Mouse (Mus musculus) liver, embryonic 12.5 days (tissue): ENCODE results near the gene Psmd5. TPM values are rescaled to one million over a fixed set of nuclear protein-coding genes. Genes with fewer than 3 reads are reported as not detected.

Experiments
- polyA plus RNA-seq: library from polyadenylated mRNA; unstranded; fragments of >200 nt; fragmentation: Nextera tagmentation; extraction: Ambion mirVana; gene quantifications from 2 replicates; pipeline ENCODE4 v1.2.1, GENCODE M21; 2016

The Psmd5 gene
- polyA plus RNA-seq, 1 experiment from 2014 or later: 109 TPM

Other genes starting within 250 kb of the Psmd5 start
- 87.3 and 93.7 TPM in 2 replicates for gene Gapvd1, start 119.7 kb downstream of the Psmd5 start, polyA plus RNA-seq
- 656 and 672 TPM in 2 replicates for gene Hspa5, start 103.0 kb downstream of the Psmd5 start, polyA plus RNA-seq
- gene Rabepk, start 75.1 kb downstream of the Psmd5 start, polyA plus RNA-seq: 32.5 and 33.2 TPM in 2 replicates
- 68.6 and 71.9 TPM in 2 replicates for gene Fbxw2, start 48.7 kb downstream of the Psmd5 start, polyA plus RNA-seq
- gene Gm34653, start 42.0 kb downstream of the Psmd5 start, polyA plus RNA-seq: 0.07 TPM in 2 replicates
- 2.2 and 2.3 TPM in 2 replicates for gene Cutal, start 572 bp downstream of the Psmd5 start, polyA plus RNA-seq
- 3.1 and 3.7 TPM in 2 replicates for gene Phf19, start 39.1 kb upstream of the Psmd5 start, polyA plus RNA-seq
- 0.12 and 0.27 TPM in 2 replicates for gene Traf1, start 86.8 kb upstream of the Psmd5 start, polyA plus RNA-seq
- 14.2 and 16.0 TPM in 2 replicates for gene Hc, start 186.5 kb upstream of the Psmd5 start, polyA plus RNA-seq
- gene AI182371, start 226.6 kb upstream of the Psmd5 start, polyA plus RNA-seq: 5.3 and 5.5 TPM in 2 replicates
- gene Cntrl, start 234.5 kb upstream of the Psmd5 start, polyA plus RNA-seq: 10.9 and 12.7 TPM in 2 replicates